Mouse (Mus musculus) MEL (cell line): ENCODE measurements around the gene Nav1. TPM values are rescaled to one million over a fixed set of nuclear protein-coding genes. Genes with fewer than 3 reads are reported as not detected.

Experiments used
- DNase-seq: peaks from one replicate; pipeline ENCODE4 v3.0.0; 2011; ENCODE audit warnings: low read depth, low spot score
- H3K27ac ChIP-seq: 2 replicates; pipeline ENCODE4 v1.5.1; 2012; ENCODE audit warnings: low read depth, mild to moderate bottlenecking, control low read depth, low read length, moderate library complexity; ENCODE audit not compliant: control insufficient read depth
- H3K27me3 ChIP-seq, 2 experiments: fragments of 150-350 bp in 1 of 2; sonication (generic) in 1 of 2; 2 replicates each; pipeline ENCODE4 v1.6.1; 2012; ENCODE audit warnings: low read length in 2 of 2, mild to moderate bottlenecking in 2 of 2, improper control_type of control experiment in 1 of 2, moderate library complexity in 1 of 2; ENCODE audit not compliant: insufficient read depth in 2 of 2, control insufficient read depth in 1 of 2
- H3K36me3 ChIP-seq, 2 experiments: 2 replicates each; pipeline ENCODE4 v1.6.1; 2012 to 2014; ENCODE audit warnings: low read length in 2 of 2, improper control_type of control experiment in 1 of 2, inconsistent platforms in 1 of 2, mild to moderate bottlenecking in 1 of 2; ENCODE audit not compliant: insufficient read depth in 2 of 2, control insufficient read depth in 1 of 2
- H3K4me1 ChIP-seq, 2 experiments: fragments of 150-350 bp in 1 of 2; sonication (generic) in 1 of 2; 2 replicates each; pipeline ENCODE4 v1.6.1; 2012; ENCODE audit warnings: low read length in 2 of 2, improper control_type of control experiment in 1 of 2, mild to moderate bottlenecking in 1 of 2; ENCODE audit not compliant: insufficient read depth in 2 of 2, control insufficient read depth in 1 of 2
- H3K4me3 ChIP-seq, 2 experiments: fragments of 150-350 bp in 1 of 2; sonication (generic) in 1 of 2; 2 replicates each; pipeline ENCODE4 v1.5.1; 2012; ENCODE audit warnings: low read depth in 2 of 2, low read length in 2 of 2, mild to moderate bottlenecking in 2 of 2, moderate library complexity in 2 of 2, control low read depth in 1 of 2, improper control_type of control experiment in 1 of 2; ENCODE audit not compliant: control insufficient read depth in 1 of 2, insufficient read depth in 1 of 2
- H3K79me2 ChIP-seq: 2 replicates; pipeline ENCODE4 v1.6.1; 2012; ENCODE audit warnings: mild to moderate bottlenecking, low read length, moderate library complexity; ENCODE audit not compliant: control insufficient read depth, poor library complexity, insufficient read depth
- H3K9ac ChIP-seq: 2 replicates; pipeline ENCODE4 v1.6.1; 2012; ENCODE audit warnings: low read depth, mild to moderate bottlenecking, control low read depth, low read length, moderate library complexity; ENCODE audit not compliant: control insufficient read depth, poor library complexity, severe bottlenecking
- H3K9me3 ChIP-seq: fragments of 150-350 bp; sonication (generic); replicated peaks from 2 replicates; pipeline ENCODE4 v1.6.1; 2012; ENCODE audit warnings: mild to moderate bottlenecking, low read length, improper control_type of control experiment, moderate library complexity; ENCODE audit not compliant: insufficient read depth
- BHLHE40 ChIP-seq: IDR thresholded peaks from 2 replicates; pipeline ENCODE4 v1.6.1; 2012; ENCODE audit warnings: low read depth, mild to moderate bottlenecking, inconsistent platforms, low read length, improper control_type of control experiment, borderline replicate concordance
- CHD1 ChIP-seq: IDR thresholded peaks from 2 replicates; pipeline ENCODE4 v1.6.1; 2012; ENCODE audit warnings: low read depth, mild to moderate bottlenecking, inconsistent platforms, low read length, improper control_type of control experiment
- CHD2 ChIP-seq: IDR thresholded peaks from 2 replicates; pipeline ENCODE4 v1.6.1; 2011; ENCODE audit warnings: low read length, improper control_type of control experiment
- CTCF ChIP-seq, 3 experiments: IDR thresholded peaks in 2 of 3; conservative IDR thresholded peaks in 1 of 3; 2 replicates each; pipeline ENCODE4 v1.5.1; 2011 to 2012; ENCODE audit warnings: low read length in 3 of 3, low read depth in 2 of 3, mild to moderate bottlenecking in 2 of 3, improper control_type of control experiment in 1 of 3, inconsistent platforms in 1 of 3, mixed read lengths in 1 of 3, moderate library complexity in 1 of 3; ENCODE audit not compliant: control insufficient read depth in 1 of 3, insufficient read depth in 1 of 3, poor library complexity in 1 of 3, severe bottlenecking in 1 of 3
- E2F4 ChIP-seq: IDR thresholded peaks from 2 replicates; pipeline ENCODE4 v1.6.1; 2011; ENCODE audit warnings: low read depth, low read length, improper control_type of control experiment, borderline replicate concordance
- ETS1 ChIP-seq: IDR thresholded peaks from 2 replicates; pipeline ENCODE4 v1.6.1; 2012; ENCODE audit warnings: low read depth, mild to moderate bottlenecking, inconsistent platforms, low read length, improper control_type of control experiment, moderate library complexity
- GABPA ChIP-seq: IDR thresholded peaks from 2 replicates; pipeline ENCODE4 v1.6.1; 2012; ENCODE audit warnings: low read depth, mild to moderate bottlenecking, inconsistent platforms, low read length, improper control_type of control experiment, moderate library complexity
- GATA1 ChIP-seq: IDR thresholded peaks from 2 replicates; pipeline ENCODE4 v1.6.1; 2011; ENCODE audit warnings: low read depth, low read length, improper control_type of control experiment
- HCFC1 ChIP-seq: IDR thresholded peaks from 2 replicates; pipeline ENCODE4 v1.6.1; 2012; ENCODE audit warnings: low read depth, mild to moderate bottlenecking, inconsistent platforms, low read length, improper control_type of control experiment, moderate library complexity
- JUND ChIP-seq: IDR thresholded peaks from 2 replicates; pipeline ENCODE4 v1.6.1; 2011; ENCODE audit warnings: low read depth, mild to moderate bottlenecking, improper control_type of control experiment, low read length
- KAT2A ChIP-seq: conservative IDR thresholded peaks from 2 replicates; pipeline ENCODE4 v1.6.1; 2012; ENCODE audit warnings: low read depth, low read length, improper control_type of control experiment, inconsistent platforms
- MAFK ChIP-seq: IDR thresholded peaks from 2 replicates; pipeline ENCODE4 v1.6.1; 2011; ENCODE audit warnings: low read depth, mild to moderate bottlenecking, low read length, improper control_type of control experiment, borderline replicate concordance
- MAZ ChIP-seq: IDR thresholded peaks from 2 replicates; pipeline ENCODE4 v1.6.1; 2012; ENCODE audit warnings: low read depth, mild to moderate bottlenecking, inconsistent platforms, low read length, improper control_type of control experiment
- MXI1 ChIP-seq: IDR thresholded peaks from 2 replicates; pipeline ENCODE4 v1.6.1; 2011; ENCODE audit warnings: mild to moderate bottlenecking, low read depth, low read length, improper control_type of control experiment
- MYB ChIP-seq: IDR thresholded peaks from 2 replicates; pipeline ENCODE4 v1.6.1; 2011; ENCODE audit warnings: mild to moderate bottlenecking, low read depth, low read length, improper control_type of control experiment
- MYC ChIP-seq: IDR thresholded peaks from 2 replicates; pipeline ENCODE4 v1.6.1; 2011; ENCODE audit warnings: low read depth, mild to moderate bottlenecking, low read length, improper control_type of control experiment, moderate library complexity
- NRF1 ChIP-seq: IDR thresholded peaks from 2 replicates; pipeline ENCODE4 v1.6.1; 2014; ENCODE audit warnings: low read depth, mild to moderate bottlenecking, inconsistent platforms, low read length, improper control_type of control experiment, moderate library complexity; ENCODE audit not compliant: poor library complexity, insufficient read depth, severe bottlenecking
- POLR2A ChIP-seq, 2 experiments: IDR thresholded peaks; 2 replicates each; pipeline ENCODE4 v1.6.1; 2011 to 2012; ENCODE audit warnings: low read length in 2 of 2, mild to moderate bottlenecking in 2 of 2, control low read depth in 1 of 2, improper control_type of control experiment in 1 of 2, low read depth in 1 of 2, moderate library complexity in 1 of 2; ENCODE audit not compliant: control insufficient read depth in 1 of 2, insufficient read depth in 1 of 2, poor library complexity in 1 of 2
- POLR2AphosphoS2 ChIP-seq: IDR thresholded peaks from 2 replicates; pipeline ENCODE4 v1.6.1; 2011; ENCODE audit warnings: low read length, improper control_type of control experiment
- RCOR1 ChIP-seq: IDR thresholded peaks from 2 replicates; pipeline ENCODE4 v1.6.1; 2012; ENCODE audit warnings: low read depth, mild to moderate bottlenecking, inconsistent platforms, low read length, improper control_type of control experiment
- SIN3A ChIP-seq: IDR thresholded peaks from 2 replicates; pipeline ENCODE4 v1.6.1; 2012; ENCODE audit warnings: low read length, improper control_type of control experiment, inconsistent platforms
- TAL1 ChIP-seq: IDR thresholded peaks from 2 replicates; pipeline ENCODE4 v1.6.1; 2012; ENCODE audit warnings: mild to moderate bottlenecking, inconsistent platforms, low read length, moderate library complexity, mixed read lengths
- TBP ChIP-seq: IDR thresholded peaks from 2 replicates; pipeline ENCODE4 v1.8.0; 2011; ENCODE audit warnings: low read depth, low read length, improper control_type of control experiment
- TCF12 ChIP-seq: IDR thresholded peaks from 2 replicates; pipeline ENCODE4 v1.6.1; 2014; ENCODE audit warnings: low read depth, mild to moderate bottlenecking, inconsistent platforms, low read length, improper control_type of control experiment, moderate library complexity
- UBTF ChIP-seq: IDR thresholded peaks from 2 replicates; pipeline ENCODE4 v1.6.1; 2012; ENCODE audit warnings: low read depth, mild to moderate bottlenecking, inconsistent platforms, low read length, improper control_type of control experiment, moderate library complexity, borderline replicate concordance; ENCODE audit not compliant: insufficient read depth
- USF1 ChIP-seq: IDR thresholded peaks from 2 replicates; pipeline ENCODE4 v1.6.1; 2014; ENCODE audit warnings: low read depth, mild to moderate bottlenecking, inconsistent platforms, low read length, improper control_type of control experiment, moderate library complexity
- USF2 ChIP-seq, 2 experiments: IDR thresholded peaks; 2 replicates each; pipeline ENCODE4 v1.6.1; 2011 to 2012; ENCODE audit warnings: improper control_type of control experiment in 2 of 2, low read length in 2 of 2, borderline replicate concordance in 1 of 2, inconsistent platforms in 1 of 2, low read depth in 1 of 2, mild to moderate bottlenecking in 1 of 2; ENCODE audit not compliant: insufficient read depth in 1 of 2
- ZC3H11A ChIP-seq: IDR thresholded peaks from 2 replicates; pipeline ENCODE4 v1.6.1; 2012; ENCODE audit warnings: low read depth, mild to moderate bottlenecking, inconsistent platforms, low read length, improper control_type of control experiment
- ZKSCAN1 ChIP-seq: IDR thresholded peaks from 2 replicates; pipeline ENCODE4 v1.6.1; 2012; ENCODE audit warnings: low read depth, mild to moderate bottlenecking, inconsistent platforms, low read length, improper control_type of control experiment, moderate library complexity
- ZMIZ1 ChIP-seq: IDR thresholded peaks from 2 replicates; pipeline ENCODE4 v1.6.1; 2012; ENCODE audit warnings: low read depth, mild to moderate bottlenecking, inconsistent platforms, low read length, improper control_type of control experiment, moderate library complexity
- ZNF384 ChIP-seq: IDR thresholded peaks from 2 replicates; pipeline ENCODE4 v1.6.1; 2012; ENCODE audit warnings: low read depth, mild to moderate bottlenecking, inconsistent platforms, low read length, improper control_type of control experiment
- polyA plus RNA-seq, 2 experiments: library from polyadenylated mRNA; stranded (reverse) in 1 of 2; unstranded in 1 of 2; fragments of >175 nt in 1 of 2; fragments of >200 nt in 1 of 2; gene quantifications; 2 replicates each; pipeline versions ENCODE4 v1.2.1 to v1.2.4; 2012; ENCODE audit warnings: low replicate concordance in 2 of 2, low read depth in 1 of 2; ENCODE audit not compliant: insufficient read length in 2 of 2, insufficient read depth in 1 of 2, missing spikeins in 1 of 2
- total RNA-seq: library from RNA; depleted of rRNA; stranded (reverse); fragments of 300-350 nt; gene quantifications from 2 replicates; pipeline ENCODE4 v1.2.3, GENCODE M21; 2012

Nav1 gene
- total and polyA plus RNA-seq, 3 experiments = 0.89 to 9.6 TPM; not detected in 1

DNA sequence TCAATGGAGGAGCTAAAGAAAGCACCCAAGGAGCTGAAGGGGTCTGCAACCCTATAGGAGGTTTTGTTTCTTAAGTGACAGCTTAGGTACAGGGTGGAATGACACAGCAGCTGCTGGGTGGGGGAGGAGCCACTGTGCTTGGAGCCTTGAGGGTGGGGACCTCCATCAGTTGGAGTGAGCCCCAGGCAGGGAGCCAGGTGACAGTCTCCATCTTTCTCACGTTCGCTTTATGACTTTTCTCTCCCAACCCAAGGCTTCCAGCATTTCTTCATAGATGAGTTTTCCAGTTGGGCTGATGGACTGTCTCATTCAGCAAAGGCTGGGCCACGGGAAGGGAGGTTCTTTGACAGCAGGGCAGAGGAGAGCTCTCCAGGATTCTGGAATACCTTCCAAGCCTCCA, 14.2 kb upstream of the Nav1 start:
- Histone ChIP-seq H3K4me3 (no peak overlapping the region), H3K4me1 (0 out of 4 replicates have a peak, but pooled peaks cover 0 to 2% of the 10 kb centered on the region in 2 experiments), H3K79me2 (no peaks in the 10 kb centered on the region), H3K36me3 (peaks cover 0 to 3% of the 10 kb centered on the region in 2 experiments; a peak in 1 of 4 replicates), H3K9ac (no peak overlapping the region), H3K9me3 (no peaks in the 10 kb centered on the region), H3K27ac (no peak overlapping the region), H3K27me3 (no peaks in the 10 kb centered on the region)
- DNase-seq = no peak
- TF ChIP-seq MXI1 = no peak
- no peak for TF ChIP-seq ZMIZ1
- no peak for TF ChIP-seq MYB
- TF ChIP-seq POLR2AphosphoS2 = no peak
- TF ChIP-seq MYC = no peak
- no peak for TF ChIP-seq USF2 (IDR thresholded peaks at IDR 0.05; ENCODE audit: borderline replicate concordance in 1 of 2, insufficient read depth in 1 of 2, low read depth in 1 of 2, low read length in 2 of 2)
- TF ChIP-seq CHD1 = no peak
- TF ChIP-seq BHLHE40 = no peak
- no peak for TF ChIP-seq TAL1
- TF ChIP-seq GABPA = no peak
- no peak for TF ChIP-seq ZC3H11A
- no peak for TF ChIP-seq UBTF
- no peak for TF ChIP-seq MAZ
- no peak for TF ChIP-seq ZNF384
- no peak for TF ChIP-seq TCF12
- TF ChIP-seq JUND = no peak
- no peak for TF ChIP-seq ZKSCAN1
- no peak for TF ChIP-seq CTCF (IDR thresholded peaks at IDR 0.05 in 2 of 3, conservative IDR thresholded peaks at IDR 0.05 in 1 of 3; ENCODE audit: control insufficient read depth in 1 of 3, insufficient read depth in 1 of 3, low read depth in 2 of 3, low read length in 3 of 3, poor library complexity in 1 of 3, severe bottlenecking in 1 of 3)

DNA sequence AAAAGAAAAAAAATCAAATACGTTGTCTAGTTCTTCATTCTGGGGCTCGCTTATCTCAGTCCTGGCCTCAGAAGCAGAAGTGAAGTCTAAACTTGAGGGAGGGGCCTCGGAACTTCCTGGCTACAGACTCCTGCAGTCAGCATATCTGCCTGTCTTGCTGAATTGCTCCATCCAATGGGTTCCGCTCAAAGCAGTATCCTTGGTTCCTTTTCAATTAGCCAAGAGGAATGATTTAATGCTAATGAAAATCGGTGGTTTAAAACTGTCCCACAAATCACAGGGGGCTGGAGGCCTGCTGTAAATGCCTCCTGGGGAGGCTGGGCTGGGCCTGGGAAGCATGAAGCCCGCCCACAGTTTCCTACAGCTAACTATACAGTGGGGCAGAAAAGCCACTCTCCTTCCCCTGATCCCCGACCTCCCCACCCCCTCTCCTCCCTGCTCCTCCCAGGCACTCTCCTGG, 12.9 kb upstream of the Nav1 start:
- no peaks in the 10 kb centered on the region for H3K27me3 ChIP-seq
- H3K9ac ChIP-seq = peak overlapping the region; percentile 44
- peak; percentile 89 for DNase-seq
- H3K79me2 ChIP-seq = no peaks in the 10 kb centered on the region
- peak overlapping the region in 1 of 2 experiments; percentile 36; a peak in 2 of 4 replicates for H3K4me3 ChIP-seq
- H3K9me3 ChIP-seq = no peaks in the 10 kb centered on the region
- peaks cover 0 to 3% of the 10 kb centered on the region in 2 experiments; a peak in 1 of 4 replicates for H3K36me3 ChIP-seq
- H3K27ac ChIP-seq = peak overlapping the region; percentile 24; the same call in 1 of the 2 replicates
- H3K4me1 ChIP-seq = 0 out of 4 replicates have a peak, but pooled peaks cover 0 to 2% of the 10 kb centered on the region in 2 experiments
- TF ChIP-seq E2F4 (no peak), ZC3H11A (no peak), TCF12 (no peak), KAT2A (no peak), MXI1 (no peak), HCFC1 (no peak), ZMIZ1 (no peak), GABPA (no peak), CHD1 (no peak), CHD2 (no peak), MAFK (0 out of 2 replicates have a peak, but pooled peaks have one; percentile 63), MAZ (no peak), ZNF384 (peak; percentile 92), GATA1 (peak; percentile 77), TBP (no peak), POLR2A (IDR thresholded peaks at IDR 0.05; ENCODE audit: control insufficient read depth in 1 of 2, insufficient read depth in 1 of 2, low read depth in 1 of 2, low read length in 2 of 2, poor library complexity in 1 of 2) (no peak), USF1 (no peak), ETS1 (0 out of 2 replicates have a peak, but pooled peaks have one; percentile 30), RCOR1 (peak; percentile 72; the same call in 1 of the 2 replicates), SIN3A (no peak), NRF1 (no peak)
